Mouse (Mus musculus) intestine, embryonic 15.5 days (tissue): ENCODE results near the gene Sema7a. TPM values are rescaled to one million over a fixed set of nuclear protein-coding genes. Genes with fewer than 3 reads are reported as not detected.

ENCODE experiments used
- ATAC-seq: fragments of 200-750 bp; cut with Nextera tagmentation; 2 replicates; pipeline ENCODE4 v1.8.0; 2017; ENCODE audit warnings: moderate TSS enrichment, moderate library complexity
- H3K27ac ChIP-seq: fragments of 300-500 bp; sonication (generic); 2 replicates; pipeline ENCODE4 v1.5.1; 2015; ENCODE audit warnings: mild to moderate bottlenecking, inconsistent platforms
- H3K27me3 ChIP-seq: fragments of 300-500 bp; sonication (generic); replicated peaks from 2 replicates; pipeline ENCODE4 v1.6.1; 2015; ENCODE audit warnings: inconsistent platforms
- H3K36me3 ChIP-seq: fragments of 300-500 bp; sonication (generic); 2 replicates; pipeline ENCODE4 v1.6.1; 2015; ENCODE audit warnings: inconsistent platforms
- H3K4me1 ChIP-seq: fragments of 300-500 bp; sonication (generic); replicated peaks from 2 replicates; pipeline ENCODE4 v1.6.1; 2015; ENCODE audit warnings: inconsistent platforms
- H3K4me2 ChIP-seq: fragments of 300-500 bp; sonication (generic); replicated peaks from 2 replicates; pipeline ENCODE4 v1.6.1; 2015; ENCODE audit warnings: mild to moderate bottlenecking, inconsistent platforms
- H3K4me3 ChIP-seq: fragments of 300-500 bp; sonication (generic); replicated peaks from 2 replicates; pipeline ENCODE4 v1.5.1; 2015; ENCODE audit warnings: inconsistent platforms
- H3K9ac ChIP-seq: fragments of 300-500 bp; sonication (generic); 2 replicates; pipeline ENCODE4 v1.6.1; 2015; ENCODE audit warnings: inconsistent platforms
- H3K9me3 ChIP-seq: fragments of 300-500 bp; sonication (generic); 2 replicates; pipeline ENCODE4 v1.6.1; 2016; ENCODE audit warnings: inconsistent platforms
- WGBS: fragments of 180-500 bp; shearing (Covaris S2); methylation state at CpG from one replicate; pipeline ENCODE4 v1.1.7; 2015; 5-methylcytosine and 5-hydroxymethylcytosine counted together
- polyA plus RNA-seq: library from polyadenylated mRNA; unstranded; fragments of >200 nt; fragmentation: Nextera tagmentation; extraction: Ambion mirVana; gene quantifications from 2 replicates; pipeline ENCODE4 v1.2.1, GENCODE M21; 2015

Sema7a gene
- polyA plus RNA-seq, 1 experiment from 2014 or later = 0.89 TPM

DNA sequence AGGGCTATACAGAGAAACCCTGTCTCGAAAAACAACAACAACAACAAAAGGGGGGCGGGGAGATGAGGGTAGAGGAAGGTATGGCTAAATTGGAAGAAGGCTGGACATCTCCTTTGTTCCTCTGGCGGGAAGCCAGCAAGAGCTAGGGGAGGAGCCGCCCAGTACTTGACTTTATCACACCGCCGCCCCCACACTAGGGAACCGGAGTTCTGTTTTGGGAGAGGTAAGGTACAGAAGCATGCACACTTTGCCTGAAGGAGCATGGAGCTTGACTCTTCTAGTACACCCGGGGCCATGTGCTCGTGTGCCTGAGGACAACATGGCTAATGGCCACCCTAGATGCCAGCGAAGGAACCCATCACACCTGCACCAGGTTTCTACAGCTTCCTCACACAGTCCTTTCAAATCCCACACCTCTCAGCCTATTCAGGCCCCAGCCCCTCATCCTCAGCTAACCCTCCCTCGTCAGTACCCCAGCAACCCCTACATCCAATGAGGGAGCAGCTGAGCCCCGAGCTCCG, 57.7 kb downstream of the Sema7a start:
- H3K4me2 ChIP-seq = peak overlapping the region; percentile 62
- H3K4me1 ChIP-seq = no peaks in the 10 kb centered on the region
- H3K9ac ChIP-seq = peak overlapping the region; percentile 13; the same call in 1 of the 2 replicates
- H3K27me3 ChIP-seq = peaks cover 13% of the 10 kb centered on the region
- H3K9me3 ChIP-seq = no peaks in the 10 kb centered on the region
- ATAC-seq = peak; percentile 15
- H3K36me3 ChIP-seq = no peaks in the 10 kb centered on the region
- no peak overlapping the region for H3K27ac ChIP-seq
- H3K4me3 ChIP-seq = peak overlapping the region; percentile 22
- 20% methylated on average over 13 of the region's 13 CpGs for WGBS

DNA sequence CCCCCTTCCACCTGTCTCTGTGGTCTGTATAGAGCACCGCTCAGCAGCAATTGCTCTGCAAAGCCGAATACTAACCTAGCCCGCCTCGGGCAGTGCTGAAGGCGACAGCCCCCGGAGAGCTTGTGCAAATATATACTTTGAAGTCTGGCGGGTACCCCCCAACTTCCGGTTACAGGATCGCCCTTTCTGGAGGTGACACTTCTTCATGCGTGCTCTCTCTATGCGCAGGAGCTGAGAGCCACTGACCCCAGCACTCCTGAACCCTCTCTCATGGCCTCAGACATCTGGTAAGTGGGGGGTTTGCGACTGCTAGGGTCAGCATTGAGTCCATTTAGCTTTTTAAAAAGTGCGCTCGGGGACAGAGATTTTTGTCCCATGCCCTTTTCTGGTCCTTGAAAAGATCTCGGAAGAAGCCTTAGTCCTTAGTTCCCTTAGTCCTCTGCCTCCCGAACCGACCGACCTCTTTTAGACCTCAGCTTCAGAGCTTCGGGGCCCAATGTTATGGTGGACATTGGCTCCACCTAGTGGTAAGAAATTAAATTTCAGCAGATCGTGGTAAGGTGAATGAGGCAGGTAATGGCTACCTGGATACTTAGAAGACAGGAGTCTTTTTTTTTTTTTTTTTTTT, 58.2 kb downstream of the Sema7a start:
- Histone ChIP-seq H3K4me3 (peak overlapping the region; percentile 22), H3K4me2 (peak overlapping the region; percentile 62), H3K4me1 (no peaks in the 10 kb centered on the region), H3K9me3 (no peaks in the 10 kb centered on the region), H3K27me3 (peaks cover 13% of the 10 kb centered on the region), H3K9ac (peak overlapping the region; percentile 13; the same call in 1 of the 2 replicates), H3K36me3 (no peaks in the 10 kb centered on the region), H3K27ac (no peak overlapping the region)
- under 1% methylated on average over 20 of the region's 20 CpGs for WGBS
- ATAC-seq = peak; percentile 89

DNA sequence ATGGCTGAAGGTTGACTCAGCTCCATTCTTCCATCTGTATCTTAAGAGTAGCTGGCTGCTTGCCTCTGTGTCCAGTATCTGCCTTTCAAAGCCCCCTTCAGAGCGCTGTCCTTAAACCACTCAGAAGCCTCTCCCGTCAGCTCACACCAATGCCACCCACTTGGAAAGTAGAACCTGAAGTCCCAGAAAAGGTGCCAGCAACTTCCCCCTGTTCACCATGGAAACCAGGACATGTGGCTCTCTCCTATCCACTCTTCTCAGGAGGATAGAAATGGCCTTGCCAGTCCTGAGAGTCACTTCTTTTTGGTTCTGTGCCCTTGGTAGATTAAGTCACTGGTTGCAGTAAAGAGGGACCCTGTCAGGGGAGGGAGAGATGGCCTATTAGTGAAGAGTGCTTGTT, 58.8 kb downstream of the Sema7a start:
- Histone ChIP-seq H3K27me3 (peaks cover 13% of the 10 kb centered on the region), H3K4me1 (no peaks in the 10 kb centered on the region), H3K9me3 (no peaks in the 10 kb centered on the region), H3K4me2 (no peak overlapping the region), H3K36me3 (no peaks in the 10 kb centered on the region), H3K9ac (no peak overlapping the region), H3K27ac (no peak overlapping the region), H3K4me3 (no peak overlapping the region)
- 50% methylated on average over 2 of the region's 2 CpGs for WGBS
- no peak; the same call in 1 of the 2 replicates for ATAC-seq

DNA sequence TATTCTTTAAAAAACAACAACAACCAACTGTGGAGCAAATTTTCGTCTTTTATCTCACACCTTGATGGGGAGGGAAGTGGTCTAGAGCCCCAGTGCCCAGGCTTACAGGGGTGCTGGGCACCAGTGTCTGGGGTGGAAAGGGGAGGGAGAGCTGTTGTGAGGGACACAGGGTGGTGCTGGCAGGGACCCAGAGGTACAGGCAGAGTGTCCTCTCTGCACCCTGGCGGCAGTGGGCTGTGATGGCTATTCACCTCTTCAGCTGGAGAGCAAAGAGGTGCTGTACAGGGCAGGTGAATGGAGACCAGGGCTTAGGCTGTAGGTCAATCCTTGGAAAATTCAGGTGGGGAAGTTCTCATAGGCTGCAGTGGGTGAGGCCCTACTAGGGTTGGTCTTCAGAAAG, 59.8 kb downstream of the Sema7a start:
- no peak overlapping the region for H3K4me3 ChIP-seq

DNA sequence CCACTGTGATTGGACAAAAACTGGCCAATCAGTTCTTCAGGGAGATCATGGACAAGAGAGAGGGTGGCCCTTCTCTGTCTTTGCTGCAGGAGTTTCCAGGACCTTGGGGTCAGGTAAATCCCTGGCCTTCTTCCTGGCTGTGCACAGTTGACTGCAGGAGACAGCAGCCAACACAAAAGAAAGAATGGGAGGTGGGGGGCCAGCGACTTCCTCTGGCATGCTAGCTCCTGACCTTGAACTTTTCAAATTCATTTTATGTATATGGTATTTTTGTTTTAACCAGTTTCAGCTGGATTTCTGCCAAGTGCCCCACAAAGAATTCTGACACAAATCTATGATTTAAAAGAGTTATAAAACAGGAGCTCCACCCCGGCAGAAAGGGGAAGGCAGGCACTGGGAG, 63.4 kb downstream of the Sema7a start:
- Histone ChIP-seq H3K27ac (no peak overlapping the region), H3K4me1 (0 out of 2 replicates have a peak, but pooled peaks cover 4% of the 10 kb centered on the region), H3K27me3 (0 out of 2 replicates have a peak, but pooled peaks cover 7% of the 10 kb centered on the region), H3K4me3 (no peak overlapping the region), H3K36me3 (no peaks in the 10 kb centered on the region), H3K9ac (no peak overlapping the region), H3K9me3 (no peaks in the 10 kb centered on the region), H3K4me2 (no peak overlapping the region)
- 10% methylated on average over 2 of the region's 2 CpGs for WGBS
- ATAC-seq = peak; percentile 29; the same call in 1 of the 2 replicates

More for the DNA sequence above, 59.8 kb downstream of the Sema7a start:
- no peak overlapping the region for H3K9ac ChIP-seq
- H3K36me3 ChIP-seq = no peaks in the 10 kb centered on the region
- peaks cover 13% of the 10 kb centered on the region for H3K27me3 ChIP-seq
- H3K4me2 ChIP-seq = no peak overlapping the region
- no peaks in the 10 kb centered on the region for H3K9me3 ChIP-seq
- no peak for ATAC-seq
- H3K4me1 ChIP-seq = 0 out of 2 replicates have a peak, but pooled peaks cover 4% of the 10 kb centered on the region
- 47% methylated on average over 2 of the region's 2 CpGs for WGBS
- H3K27ac ChIP-seq = no peak overlapping the region

DNA sequence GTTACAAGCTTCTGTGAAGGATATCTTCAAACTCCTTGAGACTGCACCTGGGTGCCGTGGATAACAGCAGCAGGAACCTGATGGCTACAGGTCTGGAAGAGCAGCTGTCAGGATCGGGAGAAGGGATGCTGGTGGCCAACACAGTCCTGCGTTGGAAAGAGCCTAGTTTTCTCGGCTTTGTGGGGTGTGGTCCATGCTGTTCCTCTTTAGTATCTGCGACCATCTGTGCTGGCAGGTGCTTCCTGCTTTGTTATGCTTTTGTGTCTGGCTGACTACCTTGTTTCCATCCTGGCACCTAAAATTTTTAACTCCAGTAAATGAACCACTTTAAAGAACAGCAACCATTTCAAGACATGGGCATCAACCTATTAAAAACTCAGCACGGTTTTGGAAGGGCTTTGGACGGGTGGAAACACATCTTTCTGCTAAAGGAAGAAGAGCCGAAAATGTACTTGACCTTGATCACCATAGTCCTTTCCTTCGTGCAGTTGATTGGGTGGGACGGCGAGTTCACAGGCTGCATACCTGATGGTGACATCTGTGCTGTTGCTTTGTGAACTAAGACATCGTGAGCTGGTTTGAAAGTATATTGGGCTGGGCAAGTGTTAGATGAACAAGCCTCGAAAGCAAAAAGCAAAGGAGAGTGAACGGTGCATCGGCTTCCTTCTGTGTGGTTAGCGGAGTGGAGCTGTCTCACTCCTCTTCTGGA, 66.0 kb downstream of the Sema7a start, which contains the start of gene Cyp11a1:
Gene Cyp11a1 (plus strand): TSS at position 659 of the 709 bp plus-strand sequence.
- H3K27me3 ChIP-seq = no peaks in the 10 kb centered on the region
- no peak for ATAC-seq
- H3K4me1 ChIP-seq = 0 out of 2 replicates have a peak, but pooled peaks cover 8% of the 10 kb centered on the region
- H3K36me3 ChIP-seq = no peaks in the 10 kb centered on the region
- no peak within 1 kb of the TSS for H3K9ac ChIP-seq
- WGBS = 85% methylated on average over 16 of the region's 16 CpGs
- H3K27ac ChIP-seq = no peak within 1 kb of the TSS
- H3K4me3 ChIP-seq = no peak within 1 kb of the TSS
- H3K4me2 ChIP-seq = no peak within 1 kb of the TSS
- H3K9me3 ChIP-seq = no peaks in the 10 kb centered on the region

DNA sequence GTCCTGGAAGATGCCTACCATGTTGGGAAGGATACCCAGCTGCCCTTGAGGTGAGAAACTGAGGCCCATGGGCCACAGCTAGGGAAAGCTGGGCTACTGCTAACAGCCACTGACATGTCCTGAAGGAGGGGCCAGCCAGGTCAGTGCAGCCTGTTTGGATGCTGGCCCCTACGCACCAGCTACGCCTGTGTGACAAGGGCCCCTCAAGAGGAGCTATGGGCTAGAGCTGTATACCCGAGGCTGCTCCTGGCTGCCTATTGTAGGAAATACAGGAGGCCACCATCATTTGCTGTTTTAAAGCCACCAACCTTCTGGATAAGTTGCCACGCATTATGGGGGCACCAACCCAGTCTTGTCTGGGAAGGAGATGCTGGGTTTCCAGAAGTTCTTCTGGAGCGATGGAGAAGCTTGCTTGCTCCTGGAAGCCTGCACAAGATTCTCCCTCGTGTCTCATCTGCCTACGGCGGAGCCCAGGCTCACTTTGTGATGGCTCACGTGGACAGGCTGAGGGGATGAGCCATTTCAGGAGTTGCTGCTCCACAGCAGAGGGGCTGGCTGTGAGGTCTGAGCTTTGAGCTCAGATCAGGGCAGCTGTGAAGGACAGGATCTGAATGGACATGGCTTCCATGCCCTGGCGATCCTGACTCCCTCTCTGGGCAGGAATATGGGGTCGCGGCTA, 68.6 kb downstream of the Sema7a start:
- Histone ChIP-seq H3K4me1 (peaks cover 13% of the 10 kb centered on the region; the same call in 1 of the 2 replicates), H3K9me3 (no peaks in the 10 kb centered on the region), H3K27me3 (no peaks in the 10 kb centered on the region), H3K27ac (no peak overlapping the region), H3K9ac (no peak overlapping the region), H3K36me3 (no peaks in the 10 kb centered on the region), H3K4me2 (no peak overlapping the region), H3K4me3 (no peak overlapping the region)
- peak; percentile 8; the same call in 1 of the 2 replicates for ATAC-seq
- WGBS = 72% methylated on average over 12 of the region's 12 CpGs

DNA sequence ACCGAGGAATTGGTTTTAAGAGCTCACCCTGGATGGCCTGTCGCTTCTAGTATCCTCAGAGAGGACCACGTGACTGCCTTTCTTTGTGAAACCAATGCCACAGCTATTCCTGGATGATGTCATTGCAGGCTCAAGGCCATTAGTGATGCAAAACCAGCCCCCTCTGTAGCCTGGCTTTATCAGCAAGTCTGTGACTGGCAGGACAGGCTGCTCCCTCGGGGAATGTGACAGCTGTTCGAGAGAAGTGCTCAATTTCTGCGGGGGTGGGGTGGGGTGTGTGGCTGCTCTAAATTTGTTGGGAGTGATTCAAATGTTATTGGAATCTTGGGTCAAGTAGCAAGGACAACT, 69.1 kb downstream of the Sema7a start:
- no peak overlapping the region for H3K4me2 ChIP-seq
- WGBS = 7% methylated on average over 6 of the region's 6 CpGs
- H3K36me3 ChIP-seq = no peaks in the 10 kb centered on the region
- H3K9ac ChIP-seq = no peak overlapping the region
- peak; percentile 77 for ATAC-seq
- H3K4me1 ChIP-seq = peaks cover 11% of the 10 kb centered on the region; the same call in 1 of the 2 replicates
- H3K9me3 ChIP-seq = no peaks in the 10 kb centered on the region
- H3K27me3 ChIP-seq = no peaks in the 10 kb centered on the region
- no peak overlapping the region for H3K4me3 ChIP-seq
- no peak overlapping the region for H3K27ac ChIP-seq

DNA sequence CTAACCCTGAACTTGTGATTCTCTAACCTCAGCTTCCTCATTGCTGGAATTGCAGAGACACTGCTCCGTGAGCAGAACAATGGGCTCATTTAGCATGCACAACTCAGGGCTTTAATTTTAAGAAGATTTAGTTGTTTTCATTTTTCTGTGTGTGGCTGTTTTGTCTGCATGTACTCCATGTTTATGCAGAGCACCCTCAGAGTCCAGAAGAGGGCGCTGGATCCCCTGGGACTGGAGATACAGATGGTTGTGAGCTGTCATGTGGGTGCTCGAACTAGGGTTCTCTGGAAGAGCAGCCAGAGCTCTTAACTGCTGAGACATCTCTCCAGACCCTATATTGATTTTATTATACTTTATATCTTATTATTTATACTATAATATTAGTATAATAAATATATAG, 69.7 kb downstream of the Sema7a start:
- Histone ChIP-seq H3K36me3 (no peaks in the 10 kb centered on the region), H3K27ac (no peak overlapping the region), H3K4me1 (peaks cover 12% of the 10 kb centered on the region), H3K4me2 (no peak overlapping the region), H3K27me3 (no peaks in the 10 kb centered on the region), H3K9me3 (no peaks in the 10 kb centered on the region), H3K4me3 (no peak overlapping the region), H3K9ac (no peak overlapping the region)
- ATAC-seq = no peak
- WGBS = 60% methylated on average over 3 of the region's 3 CpGs

DNA sequence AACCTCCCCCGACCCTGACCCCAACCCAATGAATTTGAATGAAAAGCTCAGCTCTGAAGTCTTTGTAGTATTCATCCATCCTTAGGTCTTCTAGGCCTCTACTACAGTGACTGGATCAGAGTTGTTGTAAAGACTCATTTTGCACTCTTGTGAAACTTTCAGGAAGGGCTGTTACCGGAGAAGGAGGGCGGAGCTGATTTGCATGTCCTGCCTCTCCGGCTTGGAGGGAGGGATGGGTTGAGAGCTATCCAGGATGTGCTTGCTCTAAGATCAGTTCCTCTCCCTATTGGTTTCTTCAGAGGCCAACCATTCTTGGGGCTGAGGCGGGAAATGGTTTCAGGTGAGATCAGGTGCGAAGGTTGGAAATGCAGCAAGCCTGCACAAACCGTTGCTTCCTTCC, 71.1 kb downstream of the Sema7a start:
- Histone ChIP-seq H3K27ac (no peak overlapping the region), H3K9me3 (no peaks in the 10 kb centered on the region), H3K4me3 (no peak overlapping the region), H3K9ac (no peak overlapping the region), H3K4me2 (no peak overlapping the region), H3K27me3 (no peaks in the 10 kb centered on the region), H3K4me1 (peaks cover 16% of the 10 kb centered on the region), H3K36me3 (no peaks in the 10 kb centered on the region)
- WGBS = 34% methylated on average over 7 of the region's 7 CpGs
- ATAC-seq = peak; percentile 42; the same call in 1 of the 2 replicates

DNA sequence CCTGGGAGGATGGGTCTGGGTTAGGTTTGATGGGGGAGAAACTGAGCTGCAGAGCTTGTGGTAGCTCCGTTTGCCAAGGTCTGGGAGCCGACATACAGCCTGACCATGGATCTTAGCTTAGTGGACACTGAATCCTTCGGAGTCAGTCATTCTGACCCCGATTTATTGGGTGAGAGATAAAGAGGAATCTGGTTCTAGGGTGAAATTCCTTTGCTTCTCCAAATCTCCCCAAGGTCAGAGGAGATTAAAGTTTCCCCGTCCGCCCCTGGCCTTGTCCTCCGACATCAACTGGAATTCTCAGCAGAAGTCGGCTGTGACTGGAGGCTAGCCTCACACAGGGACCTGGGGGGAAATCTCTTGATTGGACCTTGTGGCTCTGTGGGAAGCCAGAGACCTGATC, 71.6 kb downstream of the Sema7a start:
- WGBS = 60% methylated on average over 8 of the region's 8 CpGs
- Histone ChIP-seq H3K9me3 (no peaks in the 10 kb centered on the region), H3K27ac (no peak overlapping the region), H3K4me2 (no peak overlapping the region), H3K4me3 (no peak overlapping the region), H3K36me3 (no peaks in the 10 kb centered on the region), H3K9ac (no peak overlapping the region), H3K27me3 (no peaks in the 10 kb centered on the region), H3K4me1 (peaks cover 16% of the 10 kb centered on the region)
- no peak for ATAC-seq
